Mouse (Mus musculus) E14TG2a.4 (cell line): ENCODE data around the gene Efhb.

Source experiments
- CTCF ChIP-seq: conservative IDR thresholded peaks from 2 replicates; pipeline ENCODE4 v1.5.1; 2014; ENCODE audit warnings: low read length
- NANOG ChIP-seq: IDR thresholded peaks from 2 replicates; pipeline ENCODE4 v1.6.1; 2014; ENCODE audit warnings: borderline replicate concordance, low read length, mixed read lengths
- POU5F1 ChIP-seq: IDR thresholded peaks from 2 replicates; pipeline ENCODE4 v1.6.1; 2014; ENCODE audit warnings: low read length, borderline replicate concordance

DNA sequence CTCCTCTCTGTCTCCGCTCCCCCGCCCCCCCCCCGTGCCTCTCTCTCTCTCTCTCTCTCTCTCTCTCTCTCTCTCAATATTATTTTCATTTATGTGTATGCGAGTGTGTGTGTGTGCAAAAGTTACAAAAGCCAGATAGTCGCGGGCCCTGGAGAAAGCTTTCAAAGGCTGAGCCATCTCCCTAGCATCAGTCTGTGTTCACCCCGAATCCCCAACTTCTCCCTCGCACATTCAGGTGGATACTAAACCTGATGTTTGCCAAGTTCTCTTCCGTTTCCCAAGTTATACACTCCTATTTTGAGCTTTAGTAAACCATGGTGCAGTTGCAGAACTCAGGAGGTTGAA, 347 bp upstream of the Efhb start:
- TF ChIP-seq CTCF (no peak), NANOG (no peak), POU5F1 (no peak)
